Mouse (Mus musculus) thymus, adult 2 months (tissue): ENCODE results near the gene Map1lc3a. TPM values are rescaled to one million over a fixed set of nuclear protein-coding genes. Genes with fewer than 3 reads are reported as not detected.

Experiments
- DNase-seq: peaks from one replicate; pipeline ENCODE4 v3.0.0; 2021
- H3K27ac ChIP-seq: fragments of 200-500 bp; 2 replicates; pipeline ENCODE4 v1.5.1; 2012; ENCODE audit warnings: low read length, control low read depth; ENCODE audit not compliant: control insufficient read depth, insufficient read depth
- H3K27me3 ChIP-seq: fragments of 200-500 bp; 2 replicates; pipeline ENCODE4 v1.6.1; 2012; ENCODE audit warnings: mild to moderate bottlenecking, low read length, moderate library complexity, mixed read lengths; ENCODE audit not compliant: control insufficient read depth, insufficient read depth
- H3K36me3 ChIP-seq: fragments of 200-500 bp; 2 replicates; pipeline ENCODE4 v1.6.1; 2012; ENCODE audit warnings: mild to moderate bottlenecking, low read length, moderate library complexity; ENCODE audit not compliant: control insufficient read depth, insufficient read depth
- H3K4me1 ChIP-seq: fragments of 200-500 bp; replicated peaks from 2 replicates; pipeline ENCODE4 v1.6.1; 2012; ENCODE audit warnings: low read length; ENCODE audit not compliant: control insufficient read depth, insufficient read depth
- H3K4me3 ChIP-seq: fragments of 200-500 bp; 2 replicates; pipeline ENCODE4 v1.5.1; 2012; ENCODE audit warnings: mild to moderate bottlenecking, low read length, control low read depth, moderate library complexity; ENCODE audit not compliant: control insufficient read depth, insufficient read depth
- CTCF ChIP-seq: fragments of 200-500 bp; IDR thresholded peaks from 2 replicates; pipeline ENCODE4 v1.5.1; 2012; ENCODE audit warnings: mild to moderate bottlenecking, control low read depth, low read length, moderate library complexity, borderline replicate concordance; ENCODE audit not compliant: control insufficient read depth, poor library complexity, insufficient read depth; ENCODE audit errors: extremely low read depth
- POLR2A ChIP-seq: fragments of 200-500 bp; IDR thresholded peaks from 2 replicates; pipeline ENCODE4 v1.6.1; 2012; ENCODE audit warnings: mild to moderate bottlenecking, low read length, control low read depth, moderate library complexity; ENCODE audit not compliant: control insufficient read depth, poor library complexity, insufficient read depth; ENCODE audit errors: extremely low read depth
- WGBS: fragments of 180-500 bp; shearing (Covaris S2); methylation state at CpG from one replicate; pipeline ENCODE4 v1.1.7; 2018; 5-methylcytosine and 5-hydroxymethylcytosine counted together
- polyA plus RNA-seq: library from polyadenylated mRNA; depleted of rRNA; stranded (reverse); fragments of >200 nt; gene quantifications from 2 replicates; pipeline ENCODE4 v1.2.3, GENCODE M21; 2012

Gene Map1lc3a
- polyA plus RNA-seq, 1 experiment, result 159 TPM

GRCm38 (mm10) chr2:155293946-155294345, 17.8 kb downstream of the Map1lc3a start:
- H3K27me3 ChIP-seq, result no peaks in the 10 kb centered on the region
- H3K27ac ChIP-seq, result no peak overlapping the region
- TF ChIP-seq CTCF, result no peak
- TF ChIP-seq POLR2A, result no peak
- WGBS, result 96% methylated on average over 4 of the region's 4 CpGs
- peaks cover 23% of the 10 kb centered on the region for H3K36me3 ChIP-seq
- H3K4me1 ChIP-seq, result no peaks in the 10 kb centered on the region
- no peak overlapping the region for H3K4me3 ChIP-seq
- no peak for DNase-seq

GRCm38 (mm10) chr2:155295453-155295852, 19.4 kb downstream of the Map1lc3a start:
- no peak overlapping the region for H3K4me3 ChIP-seq
- DNase-seq, result no peak
- no peak overlapping the region for H3K27ac ChIP-seq
- TF ChIP-seq CTCF (no peak), POLR2A (no peak)
- H3K4me1 ChIP-seq, result no peaks in the 10 kb centered on the region
- no peaks in the 10 kb centered on the region for H3K27me3 ChIP-seq
- WGBS, result 89% methylated on average over 6 of the region's 6 CpGs
- H3K36me3 ChIP-seq, result peaks cover 27% of the 10 kb centered on the region

DNA sequence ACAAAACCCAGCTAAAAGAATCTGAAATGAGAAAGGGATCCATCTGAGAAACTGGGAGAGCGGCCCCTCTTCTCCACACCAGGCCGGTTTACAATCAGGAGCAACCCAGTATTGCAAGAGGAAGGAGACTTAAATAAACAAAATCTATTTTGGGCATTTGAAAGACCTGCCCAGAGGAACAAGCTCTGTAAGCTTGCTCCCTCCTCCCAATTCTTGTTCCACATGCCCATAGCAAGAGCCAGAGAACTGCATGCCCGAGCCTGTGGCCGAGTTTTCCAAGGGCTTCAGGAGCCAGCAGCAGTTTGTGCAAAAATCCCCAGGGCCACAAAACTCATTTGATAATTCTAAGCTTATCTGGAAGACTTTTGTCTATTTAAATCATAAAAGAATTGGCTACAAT, 23.5 kb downstream of the Map1lc3a start:
- no peak overlapping the region for H3K27ac ChIP-seq

DNA sequence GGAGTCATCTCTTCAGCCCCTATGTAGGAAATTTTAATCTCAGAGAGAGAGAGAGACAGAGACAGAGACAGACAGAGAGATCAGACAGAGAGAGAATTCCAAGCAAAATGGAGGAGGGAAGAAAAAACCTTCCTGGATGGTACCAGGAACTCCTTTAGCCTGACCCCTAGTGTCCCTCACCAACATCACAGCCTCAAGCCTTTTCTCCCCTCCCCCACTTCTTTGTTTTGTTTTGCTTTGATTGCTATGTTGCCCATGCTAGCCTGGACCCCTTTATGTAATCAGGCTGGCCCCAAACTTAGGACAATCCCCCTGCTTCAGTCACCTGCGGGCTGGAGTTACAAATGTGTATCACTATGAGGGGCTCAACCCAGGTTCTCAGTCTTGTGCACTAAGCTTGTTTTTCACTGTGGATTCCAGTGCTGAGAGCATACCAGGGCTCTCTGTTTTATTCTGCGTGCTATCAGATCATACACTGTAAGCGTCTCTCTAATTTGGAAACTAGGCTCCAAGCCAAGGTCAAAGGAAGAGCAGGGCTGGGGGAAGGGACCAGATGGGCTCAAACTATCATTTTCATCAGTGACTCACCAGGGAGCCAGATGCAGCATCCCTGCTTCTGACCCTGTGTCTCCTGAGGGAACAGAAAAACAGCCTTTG, 33.0 kb downstream of the Map1lc3a start:
- H3K27me3 ChIP-seq, result no peaks in the 10 kb centered on the region
- 93% methylated on average over 3 of the region's 3 CpGs for WGBS
- H3K36me3 ChIP-seq, result 0 out of 2 replicates have a peak, but pooled peaks cover 3% of the 10 kb centered on the region
- TF ChIP-seq POLR2A (no peak), CTCF (no peak)
- DNase-seq, result no peak
- no peak overlapping the region for H3K4me3 ChIP-seq
- no peaks in the 10 kb centered on the region for H3K4me1 ChIP-seq
- no peak overlapping the region for H3K27ac ChIP-seq

More for the DNA sequence above, 23.5 kb downstream of the Map1lc3a start:
- Histone ChIP-seq H3K36me3 (peaks cover 31% of the 10 kb centered on the region), H3K4me1 (no peaks in the 10 kb centered on the region), H3K27me3 (no peaks in the 10 kb centered on the region), H3K4me3 (no peak overlapping the region)
- TF ChIP-seq CTCF (no peak), POLR2A (no peak)
- 92% methylated on average over 4 of the region's 4 CpGs for WGBS
- DNase-seq, result no peak

GRCm38 (mm10) chr2:155313671-155314070, 37.6 kb downstream of the Map1lc3a start:
- no peak overlapping the region for H3K27ac ChIP-seq
- peaks cover 5% of the 10 kb centered on the region for H3K4me1 ChIP-seq
- TF ChIP-seq CTCF (no peak), POLR2A (no peak)
- WGBS, result 94% methylated on average over 6 of the region's 6 CpGs
- no peak for DNase-seq
- no peak overlapping the region for H3K4me3 ChIP-seq
- no peaks in the 10 kb centered on the region for H3K36me3 ChIP-seq
- no peaks in the 10 kb centered on the region for H3K27me3 ChIP-seq

- no peak for TF ChIP-seq CTCF
- TF ChIP-seq POLR2A, result no peak
- Histone ChIP-seq H3K27me3 (no peaks in the 10 kb centered on the region), H3K27ac (no peak overlapping the region), H3K4me3 (no peak overlapping the region), H3K36me3 (no peaks in the 10 kb centered on the region), H3K4me1 (peaks cover 6% of the 10 kb centered on the region)
- 94% methylated on average over 2 of the region's 2 CpGs for WGBS
- no peak for DNase-seq
Observed at GRCm38 (mm10) chr2:155318618-155319017, 42.5 kb downstream of the Map1lc3a start.

GRCm38 (mm10) chr2:155320596-155320995, 44.5 kb downstream of the Map1lc3a start:
- Histone ChIP-seq H3K27ac (no peak overlapping the region), H3K36me3 (no peaks in the 10 kb centered on the region), H3K4me3 (no peak overlapping the region), H3K4me1 (peaks cover 6% of the 10 kb centered on the region), H3K27me3 (no peaks in the 10 kb centered on the region)
- DNase-seq, result no peak
- TF ChIP-seq CTCF (no peak), POLR2A (no peak)
- WGBS, result 91% methylated on average over 5 of the region's 5 CpGs
